Mouse (Mus musculus): ENCODE data around the gene Gm20532.
"Not testable (repeated sequence)": the region's sequence is repeated elsewhere in the genome, so short reads cannot be mapped to it uniquely, and the experiment has no call there.

The Gm20532 gene

DNA sequence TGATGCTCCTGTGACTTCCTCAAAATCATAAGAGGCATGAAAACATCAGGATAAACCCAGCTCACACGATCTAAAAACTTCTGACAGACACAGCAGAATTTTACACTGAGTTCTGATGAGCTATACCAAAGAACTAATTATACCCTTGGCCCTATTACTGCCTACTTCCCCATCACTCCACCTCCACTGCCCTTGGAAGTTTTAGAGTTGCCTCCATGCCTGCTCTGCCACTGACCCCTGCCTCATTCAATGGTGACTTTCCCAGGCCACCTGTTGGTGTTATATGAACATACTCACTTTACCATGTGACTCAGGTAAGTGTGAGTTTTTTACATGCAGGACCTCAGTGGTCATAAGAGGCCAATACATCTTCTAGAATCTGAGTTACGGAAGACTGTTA is 71.0 kb downstream of the Gm20532 start:
- DNase-seq (ENCODE audit: low spot score): no peak

DNA sequence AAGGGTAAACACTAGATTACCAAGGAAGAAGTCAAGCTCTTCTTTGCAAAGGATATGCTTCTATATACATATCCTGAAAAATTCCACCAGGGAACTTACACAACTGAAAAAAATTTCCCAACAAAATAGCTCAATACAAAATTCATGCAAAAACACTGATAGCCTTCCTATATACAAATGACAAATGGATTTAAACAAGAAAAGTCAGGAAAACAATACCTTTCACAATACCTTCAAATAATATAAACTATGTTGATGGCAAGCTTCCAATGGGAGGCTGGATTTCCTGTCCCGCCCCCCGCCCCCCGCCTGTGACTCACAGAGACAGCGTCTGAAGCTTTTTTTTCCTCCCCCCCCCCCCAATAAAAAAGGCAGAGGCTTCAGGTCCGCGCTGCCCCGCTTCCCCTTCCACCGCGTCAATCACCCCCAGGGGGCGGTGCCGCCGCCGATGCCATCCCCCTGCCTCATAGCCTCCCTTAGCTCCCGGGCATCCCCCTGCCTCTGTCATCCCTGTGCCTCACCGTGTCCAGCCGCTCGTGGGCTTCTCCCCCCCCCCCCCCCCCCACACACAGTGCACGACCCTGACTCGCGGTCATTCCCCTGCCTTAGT is 74.8 kb downstream of the Gm20532 start:
- no peak for DNase-seq (ENCODE audit: low spot score)

DNA sequence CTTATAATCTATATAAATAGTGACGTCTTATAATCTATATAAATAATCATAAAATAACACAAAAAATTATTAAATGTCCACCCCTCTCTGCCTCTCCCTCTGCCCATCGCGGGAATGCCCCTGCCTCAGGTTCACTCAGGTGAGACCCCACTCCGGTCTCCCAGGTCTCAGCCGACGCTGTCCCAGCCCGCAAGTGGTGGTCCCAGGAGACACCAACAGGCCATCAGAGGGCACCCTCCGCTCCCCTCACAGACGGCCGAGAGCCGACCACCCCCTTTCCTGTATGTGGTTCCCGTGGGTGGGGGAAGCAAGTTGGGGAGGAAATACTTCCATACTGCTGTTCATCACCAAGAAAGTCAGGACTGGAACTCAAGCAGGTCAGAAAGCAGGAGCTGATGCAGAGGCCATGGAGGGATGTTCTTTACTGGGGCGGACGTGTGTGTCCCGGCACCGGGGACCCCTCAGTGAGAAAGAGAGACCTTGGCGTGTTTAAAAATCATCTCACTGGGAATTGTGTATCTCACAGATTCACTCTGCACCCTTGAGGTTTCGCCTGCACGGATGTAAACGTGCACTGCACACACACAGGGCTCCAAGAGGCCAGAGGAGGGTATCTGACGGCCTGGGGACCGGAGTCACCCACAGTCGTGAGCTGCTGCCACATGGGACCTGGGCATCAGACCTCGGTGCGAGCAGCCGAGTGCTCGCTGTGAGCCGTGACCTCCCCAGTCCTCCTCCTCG is 75.5 kb downstream of the Gm20532 start:
- no peak for DNase-seq (ENCODE audit: low spot score)

DNA sequence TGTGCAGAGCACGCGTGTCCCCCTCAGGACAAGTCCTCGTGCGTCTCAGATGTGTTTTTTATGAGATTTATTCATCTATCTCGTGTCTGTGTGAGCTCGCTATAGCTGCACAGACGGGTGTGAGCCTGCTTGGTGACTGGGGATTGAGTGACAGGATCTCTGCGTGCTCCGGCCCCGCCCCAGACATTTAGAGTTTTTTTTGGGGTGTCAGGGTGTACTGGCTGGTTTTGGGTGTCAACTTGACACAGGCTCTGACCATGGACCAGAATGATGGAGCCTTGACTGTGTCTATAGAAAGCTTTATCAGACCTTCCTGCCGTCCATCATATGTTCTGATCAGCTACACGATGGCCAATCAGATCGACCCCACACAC is 76.1 kb downstream of the Gm20532 start:
- DNase-seq (ENCODE audit: low spot score): no peak

DNA sequence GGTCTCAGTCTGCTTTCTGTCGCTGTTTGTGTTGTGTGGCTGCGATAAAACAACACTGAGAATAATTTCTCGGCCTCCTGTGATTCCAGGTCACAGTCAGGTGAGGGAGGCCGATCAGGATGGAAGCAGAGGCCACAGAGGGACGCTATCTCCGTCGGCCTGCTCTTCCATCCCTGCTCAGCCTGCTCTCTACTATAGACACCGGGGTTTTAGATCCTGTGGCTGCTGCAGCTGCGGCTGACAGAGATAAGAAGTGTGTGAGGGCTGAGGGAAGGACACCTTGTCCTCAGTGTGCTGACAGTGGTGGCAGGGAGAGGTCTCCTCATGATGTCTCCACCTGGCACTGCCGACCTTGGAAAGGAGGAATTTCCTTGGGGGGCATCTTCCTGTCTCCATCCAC is 76.7 kb downstream of the Gm20532 start:
- DNase-seq (ENCODE audit: low spot score): no peak

DNA sequence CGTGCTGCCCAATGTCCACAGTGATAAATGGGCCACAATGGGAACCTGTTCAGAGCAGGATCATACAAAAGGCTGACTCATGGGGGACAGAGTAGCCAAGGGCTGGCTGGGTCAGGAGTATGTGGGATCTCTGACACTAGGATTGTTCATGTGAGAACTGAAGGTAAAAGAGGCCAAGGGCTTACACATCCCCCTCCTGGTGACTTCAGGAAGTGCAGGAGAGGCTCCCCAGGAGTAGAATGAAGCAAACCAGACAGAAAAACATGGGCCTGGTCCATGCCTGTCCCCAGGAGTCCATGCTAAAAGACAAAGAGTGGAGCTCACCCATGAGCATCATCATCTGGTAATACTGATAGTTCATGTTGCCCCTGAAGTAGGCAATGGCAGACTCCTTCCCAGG is 77.1 kb downstream of the Gm20532 start:
- DNase-seq (ENCODE audit: low spot score): not testable (repeated sequence)

DNA sequence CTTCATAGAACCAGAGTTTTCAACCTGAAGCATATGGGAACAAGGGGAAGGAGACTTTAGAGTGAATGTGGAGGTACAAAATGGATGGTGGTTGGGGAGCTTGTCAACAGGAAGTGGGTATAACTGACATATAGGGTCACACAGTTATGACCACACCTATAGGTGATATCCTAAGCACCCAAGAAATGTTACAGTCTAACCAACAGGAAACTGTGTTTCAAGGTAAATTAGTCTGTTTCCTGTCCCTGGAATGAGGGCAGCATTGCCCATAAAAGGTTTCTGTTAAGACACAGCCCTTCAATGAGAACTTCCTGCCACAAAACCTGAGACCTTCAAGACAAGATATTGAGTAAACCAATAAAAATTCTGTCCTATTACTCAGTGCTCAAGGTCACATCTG is 82.3 kb downstream of the Gm20532 start:
- no peak for DNase-seq (ENCODE audit: low spot score)

DNA sequence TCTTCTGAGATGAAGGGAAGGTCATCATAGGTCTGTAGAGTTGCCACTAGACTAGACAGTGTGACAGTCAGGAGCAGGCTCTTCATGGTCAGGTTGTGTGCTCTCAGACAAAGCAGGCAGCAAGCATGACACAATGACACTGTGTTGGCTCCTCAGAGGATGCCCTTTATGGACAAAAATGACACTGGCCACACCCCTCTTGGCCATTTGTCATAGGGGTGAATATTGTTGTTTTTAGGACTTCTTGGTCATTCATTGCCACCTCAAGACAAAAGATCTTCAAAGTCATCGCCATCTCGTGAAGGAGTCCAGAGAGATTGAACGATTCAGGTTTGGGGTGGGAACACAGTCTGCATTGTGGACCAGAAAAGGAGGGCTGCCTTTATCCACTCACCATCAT is 84.7 kb downstream of the Gm20532 start, which contains the start of gene Lcn4:
TSS of gene Lcn4 (minus strand) at position 101 of the 400 bp plus-strand sequence.
- no peak for DNase-seq (ENCODE audit: low spot score)
